Mouse (Mus musculus) heart, postnatal 0 days (tissue): Measurements from ENCODE around the gene Pld3.

Experiments used
- CTCF ChIP-seq: IDR thresholded peaks from 2 replicates; pipeline ENCODE4 v1.5.1; 2016; ENCODE audit warnings: antibody characterized with exemption, control low read depth, low read depth
- EP300 ChIP-seq: IDR thresholded peaks from 2 replicates; pipeline ENCODE4 v1.6.1; 2016; ENCODE audit warnings: antibody characterized with exemption, low read depth

DNA sequence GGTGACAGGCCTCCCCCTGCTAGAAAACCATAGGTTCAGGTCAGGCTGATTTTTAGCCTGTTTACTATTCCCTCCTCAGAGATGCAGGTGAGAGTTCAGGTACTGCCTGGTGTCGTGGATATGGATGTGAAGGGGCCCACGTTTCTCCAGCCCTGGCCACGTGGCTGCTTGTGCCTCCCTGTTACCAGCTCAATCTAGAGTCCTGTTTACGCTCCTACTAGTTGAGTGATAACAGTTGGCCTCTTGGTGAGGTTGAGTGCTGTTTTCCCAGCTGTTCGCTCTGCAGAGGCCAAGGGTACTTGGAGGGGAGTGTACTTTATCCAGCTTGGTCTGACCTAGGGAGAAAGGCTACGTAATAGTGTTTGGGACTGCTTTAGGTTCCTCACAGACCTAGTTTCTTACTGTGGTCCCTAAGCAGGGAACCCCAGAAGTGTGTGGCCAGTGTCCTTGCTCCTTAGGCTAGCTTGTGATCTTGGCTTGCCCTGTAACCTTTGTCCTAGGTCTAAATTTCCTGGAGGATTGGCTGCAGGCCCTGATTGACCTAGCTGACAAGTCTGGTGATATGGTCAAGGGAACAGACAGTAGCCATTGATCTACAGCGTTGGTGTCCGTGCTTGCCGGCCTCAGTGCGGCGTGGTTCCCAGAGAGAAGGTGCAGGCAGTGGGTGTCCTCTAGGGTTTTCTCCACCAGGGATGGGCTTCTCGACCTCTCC lies 40.1 kb upstream of the Pld3 start:
- TF ChIP-seq CTCF (no peak), EP300 (no peak)
